Mouse (Mus musculus) intestine, embryonic 16.5 days (tissue): ENCODE measurements around the gene Tmem108. TPM values are rescaled to one million over a fixed set of nuclear protein-coding genes. Genes with fewer than 3 reads are reported as not detected.

Source experiments
- ATAC-seq: fragments of 200-750 bp; cut with Nextera tagmentation; 2 replicates; pipeline ENCODE4 v1.8.0; 2017; ENCODE audit warnings: moderate TSS enrichment, moderate library complexity
- H3K27ac ChIP-seq: fragments of 300-500 bp; sonication (generic); 2 replicates; pipeline ENCODE4 v1.5.1; 2014; ENCODE audit warnings: mild to moderate bottlenecking, low read length
- H3K27me3 ChIP-seq: fragments of 300-500 bp; sonication (generic); replicated peaks from 2 replicates; pipeline ENCODE4 v1.6.1; 2014; ENCODE audit warnings: low read length, control low read depth, mixed read lengths; ENCODE audit not compliant: control insufficient read depth, insufficient read depth
- H3K36me3 ChIP-seq: fragments of 300-500 bp; sonication (generic); 2 replicates; pipeline ENCODE4 v1.6.1; 2014; ENCODE audit warnings: low read length, control low read depth; ENCODE audit not compliant: control insufficient read depth, insufficient read depth
- H3K4me1 ChIP-seq: fragments of 300-500 bp; sonication (generic); 2 replicates; pipeline ENCODE4 v1.6.1; 2014; ENCODE audit warnings: low read length, control low read depth, mixed read lengths; ENCODE audit not compliant: control insufficient read depth, insufficient read depth
- H3K4me2 ChIP-seq: fragments of 300-500 bp; sonication (generic); 2 replicates; pipeline ENCODE4 v1.6.1; 2014; ENCODE audit warnings: low read depth, low read length, control low read depth
- H3K4me3 ChIP-seq: fragments of 300-500 bp; sonication (generic); 2 replicates; pipeline ENCODE4 v1.5.1; 2014; ENCODE audit warnings: mild to moderate bottlenecking, low read length
- H3K9ac ChIP-seq: fragments of 300-500 bp; sonication (generic); 2 replicates; pipeline ENCODE4 v1.6.1; 2014; ENCODE audit warnings: low read depth, low read length
- H3K9me3 ChIP-seq: fragments of 300-500 bp; sonication (generic); 2 replicates; pipeline ENCODE4 v1.6.1; 2016; ENCODE audit warnings: low read length, control low read depth; ENCODE audit not compliant: control insufficient read depth
- WGBS: fragments of 180-500 bp; shearing (Covaris S2); extraction: QIAGEN DNeasy Blood & Tissue Kit; methylation state at CpG from one replicate; pipeline ENCODE4 v1.1.7; 2014; 5-methylcytosine and 5-hydroxymethylcytosine counted together
- polyA plus RNA-seq: library from polyadenylated mRNA; unstranded; fragments of >200 nt; fragmentation: Nextera tagmentation; extraction: Ambion mirVana; gene quantifications from 2 replicates; pipeline ENCODE4 v1.2.1, GENCODE M21; 2015

Tmem108 gene
- polyA plus RNA-seq, 1 experiment from 2014 or later, result 7.2 TPM

DNA sequence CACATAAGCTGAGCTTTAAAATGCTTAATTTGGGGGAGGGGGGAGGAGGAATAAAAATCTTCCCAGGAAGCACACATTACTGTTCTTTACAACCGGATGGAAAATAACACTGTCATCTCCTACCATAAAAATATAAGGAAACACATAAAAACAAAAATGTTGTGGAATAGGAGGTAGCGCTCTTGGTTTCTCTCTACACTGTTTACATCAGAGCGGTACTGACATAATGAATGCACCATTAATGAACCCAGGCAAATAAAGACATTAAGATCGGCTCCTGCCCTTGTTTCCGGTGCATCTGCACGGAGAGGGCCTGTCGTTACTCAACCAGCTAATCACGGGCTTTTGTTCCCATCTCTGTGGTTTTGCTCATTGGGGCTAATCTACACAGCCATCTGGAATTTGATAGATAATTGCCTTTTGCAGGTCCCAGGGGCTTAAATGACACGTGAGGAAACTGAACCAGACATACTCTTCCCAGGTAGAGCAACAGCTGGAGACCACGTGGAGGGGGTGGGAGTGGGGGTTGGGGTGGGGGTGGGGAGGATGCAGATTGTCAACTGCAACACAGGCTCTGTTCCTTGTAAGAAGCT lies 107.5 kb downstream of the Tmem108 start:
- Histone ChIP-seq H3K4me1 (0 out of 2 replicates have a peak, but pooled peaks cover 6% of the 10 kb centered on the region), H3K36me3 (no peaks in the 10 kb centered on the region), H3K27ac (no peak overlapping the region), H3K9me3 (no peaks in the 10 kb centered on the region), H3K27me3 (no peaks in the 10 kb centered on the region), H3K9ac (no peak overlapping the region), H3K4me3 (no peak overlapping the region), H3K4me2 (0 out of 2 replicates have a peak overlapping the region, but pooled peaks have one; percentile 1)
- no peak; the same call in 1 of the 2 replicates for ATAC-seq
- WGBS, result 19% methylated on average over 10 of the region's 10 CpGs

DNA sequence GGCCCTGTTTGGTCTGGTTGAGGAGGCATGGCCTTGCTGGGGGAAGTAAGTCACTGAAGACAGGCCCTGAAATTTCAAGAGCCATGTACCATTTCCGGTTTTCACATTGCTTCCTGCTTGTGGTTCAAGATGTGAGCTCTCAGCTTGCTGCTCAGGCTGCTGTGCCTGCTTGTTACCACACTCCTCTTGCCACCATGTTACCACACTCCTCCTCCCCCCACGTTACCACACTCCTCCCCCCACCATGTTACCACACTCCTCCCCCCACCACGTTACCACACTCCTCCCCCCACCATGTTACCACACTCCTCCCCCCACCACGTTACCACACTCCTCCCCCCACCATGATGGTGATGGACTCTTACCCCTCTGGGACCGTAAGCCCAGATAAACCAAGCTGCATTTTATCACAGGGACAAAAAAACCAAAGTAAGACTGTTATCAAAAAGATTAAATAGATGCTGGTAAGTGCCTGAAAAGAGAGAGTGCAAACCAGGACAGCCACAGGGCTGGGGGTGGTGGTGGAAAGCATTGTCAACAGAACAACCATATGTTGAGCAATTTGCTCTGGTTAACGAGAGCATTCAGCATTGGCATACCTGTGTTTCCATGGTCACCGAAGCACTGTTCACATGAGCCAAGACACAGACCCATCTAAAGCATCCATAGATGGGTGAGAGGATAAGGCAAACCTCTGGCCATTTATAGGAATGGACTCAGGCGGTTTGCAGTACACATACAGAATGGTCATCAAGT lies 109.3 kb downstream of the Tmem108 start:
- H3K9ac ChIP-seq, result no peak overlapping the region
- H3K4me3 ChIP-seq, result no peak overlapping the region
- H3K9me3 ChIP-seq, result no peaks in the 10 kb centered on the region
- H3K36me3 ChIP-seq, result no peaks in the 10 kb centered on the region
- ATAC-seq, result no peak
- H3K4me2 ChIP-seq, result no peak overlapping the region
- no peak overlapping the region for H3K27ac ChIP-seq
- H3K27me3 ChIP-seq, result no peaks in the 10 kb centered on the region
- 64% methylated on average over 8 of the region's 8 CpGs for WGBS
- 0 out of 2 replicates have a peak, but pooled peaks cover 2% of the 10 kb centered on the region for H3K4me1 ChIP-seq

DNA sequence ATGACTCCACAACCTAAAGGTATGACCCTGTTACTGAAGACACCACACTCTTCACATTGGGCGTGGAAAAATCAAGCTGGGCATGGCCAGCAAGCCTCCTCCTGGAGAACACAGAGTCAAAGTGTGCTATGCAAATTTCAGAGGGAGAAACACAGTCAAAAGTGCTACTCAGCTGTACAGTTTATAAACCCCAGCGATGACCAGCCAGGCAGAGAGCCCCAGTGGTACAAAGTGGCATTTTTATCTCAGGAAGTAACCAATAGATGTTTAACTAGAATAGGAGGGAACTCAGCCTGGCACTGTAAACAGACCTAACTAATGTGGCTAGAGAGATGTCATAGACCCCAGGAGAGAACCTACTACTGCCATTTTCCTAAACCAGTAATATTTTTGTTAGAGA lies 115.0 kb downstream of the Tmem108 start:
- H3K36me3 ChIP-seq, result no peaks in the 10 kb centered on the region
- H3K27me3 ChIP-seq, result no peaks in the 10 kb centered on the region
- H3K4me3 ChIP-seq, result no peak overlapping the region
- no peaks in the 10 kb centered on the region for H3K9me3 ChIP-seq
- H3K9ac ChIP-seq, result no peak overlapping the region
- no peak for ATAC-seq
- no peak overlapping the region for H3K27ac ChIP-seq
- H3K4me1 ChIP-seq, result no peaks in the 10 kb centered on the region
- WGBS, result 70% methylated on average over 2 of the region's 2 CpGs
- H3K4me2 ChIP-seq, result no peak overlapping the region

DNA sequence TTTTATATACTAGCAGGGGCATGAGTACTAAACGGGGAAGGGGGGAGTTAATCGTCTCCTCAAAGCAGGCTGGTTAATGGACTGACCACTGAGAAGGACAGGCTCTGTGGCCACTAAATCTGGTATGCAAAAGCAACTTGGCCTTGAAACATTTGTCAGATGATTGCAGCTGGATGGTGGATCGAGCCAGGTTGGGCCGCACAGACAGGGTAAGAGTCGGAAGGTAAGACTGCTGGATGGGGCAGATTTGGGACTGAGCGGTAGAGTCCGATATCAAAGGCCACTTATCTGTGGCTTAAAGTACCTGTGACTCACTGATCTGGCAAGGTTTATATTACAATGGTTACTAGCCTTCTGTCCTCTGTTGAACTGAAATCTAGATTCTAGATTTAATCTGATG lies 115.9 kb downstream of the Tmem108 start:
- Histone ChIP-seq H3K4me1 (no peaks in the 10 kb centered on the region), H3K36me3 (no peaks in the 10 kb centered on the region), H3K27me3 (no peaks in the 10 kb centered on the region), H3K27ac (no peak overlapping the region), H3K9me3 (no peaks in the 10 kb centered on the region), H3K4me2 (no peak overlapping the region), H3K4me3 (no peak overlapping the region), H3K9ac (no peak overlapping the region)
- WGBS, result 89% methylated on average over 7 of the region's 7 CpGs
- no peak for ATAC-seq

GRCm38 (mm10) chr9:103642300-103642699 lies 119.3 kb downstream of the Tmem108 start:
- ATAC-seq, result no peak
- no peak overlapping the region for H3K4me3 ChIP-seq
- no peaks in the 10 kb centered on the region for H3K9me3 ChIP-seq
- no peak overlapping the region for H3K4me2 ChIP-seq
- H3K9ac ChIP-seq, result no peak overlapping the region
- H3K36me3 ChIP-seq, result no peaks in the 10 kb centered on the region
- 76% methylated on average over 10 of the region's 10 CpGs for WGBS
- no peaks in the 10 kb centered on the region for H3K4me1 ChIP-seq
- no peaks in the 10 kb centered on the region for H3K27me3 ChIP-seq
- no peak overlapping the region for H3K27ac ChIP-seq

DNA sequence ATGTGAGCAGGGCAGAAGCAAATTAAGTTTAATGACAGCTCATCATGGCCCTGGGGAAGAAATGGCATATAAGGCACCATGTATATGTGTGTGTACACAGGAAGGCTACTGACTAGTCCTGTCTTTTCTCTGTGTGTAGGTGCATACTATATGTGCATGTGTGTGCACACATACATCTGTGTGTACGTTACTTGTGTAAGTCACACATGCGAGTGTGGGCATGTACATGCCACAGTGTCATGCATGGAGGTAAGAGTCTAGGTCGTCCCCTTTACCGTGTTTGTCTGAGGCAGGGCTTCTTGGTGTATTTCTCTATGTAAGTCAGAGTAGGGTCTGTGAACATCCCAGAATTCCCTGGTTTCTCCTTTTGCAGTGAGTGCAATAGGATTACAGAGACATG lies 120.3 kb downstream of the Tmem108 start:
- Histone ChIP-seq H3K4me1 (no peaks in the 10 kb centered on the region), H3K27me3 (no peaks in the 10 kb centered on the region), H3K4me3 (no peak overlapping the region), H3K9ac (no peak overlapping the region), H3K36me3 (no peaks in the 10 kb centered on the region), H3K27ac (no peak overlapping the region), H3K9me3 (no peaks in the 10 kb centered on the region), H3K4me2 (no peak overlapping the region)
- ATAC-seq, result no peak
- WGBS, result 89% methylated on average over 4 of the region's 4 CpGs

DNA sequence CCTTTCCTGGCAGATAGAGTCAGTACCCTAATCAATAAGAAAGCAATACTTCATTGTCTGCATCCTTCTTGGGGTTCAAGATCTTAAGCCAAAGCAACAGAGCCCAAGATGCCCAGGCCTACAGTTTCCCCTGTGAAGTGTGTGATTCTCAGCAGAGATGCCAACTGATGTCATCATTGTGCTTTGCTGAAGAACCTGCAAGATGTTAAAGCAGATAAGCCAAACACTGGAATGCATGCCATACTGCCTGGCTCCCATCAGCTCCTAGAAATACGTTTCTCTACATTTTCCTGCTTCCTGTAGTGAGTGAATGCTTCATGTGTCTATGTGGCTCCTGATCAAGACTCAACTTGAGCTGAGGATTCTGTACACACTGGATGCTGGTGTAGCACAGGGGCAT lies 122.2 kb downstream of the Tmem108 start:
- no peak overlapping the region for H3K4me2 ChIP-seq
- no peak overlapping the region for H3K9ac ChIP-seq
- H3K9me3 ChIP-seq, result no peaks in the 10 kb centered on the region
- 22% methylated on average over 1 of the region's 1 CpGs for WGBS
- H3K4me3 ChIP-seq, result no peak overlapping the region
- H3K27me3 ChIP-seq, result no peaks in the 10 kb centered on the region
- no peaks in the 10 kb centered on the region for H3K36me3 ChIP-seq
- ATAC-seq, result no peak
- H3K27ac ChIP-seq, result no peak overlapping the region
- no peaks in the 10 kb centered on the region for H3K4me1 ChIP-seq

DNA sequence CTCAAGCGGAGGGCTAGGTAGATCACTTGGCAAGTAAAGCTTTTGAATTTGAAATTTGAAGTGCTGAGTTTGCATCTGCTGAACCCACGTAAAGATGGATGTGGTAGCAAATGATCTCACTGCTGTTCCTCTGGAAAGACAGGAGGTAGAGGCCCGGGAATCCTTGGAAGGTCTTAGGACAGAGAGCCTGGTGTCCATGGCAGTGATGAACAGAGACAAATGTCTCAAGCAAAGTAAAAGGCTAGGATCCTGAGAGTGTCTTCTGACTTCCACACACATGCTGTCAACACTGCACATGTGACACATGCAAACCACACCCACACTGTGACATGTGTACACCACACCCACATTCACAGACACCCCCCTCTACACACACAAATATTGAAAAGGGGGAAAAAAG lies 124.2 kb downstream of the Tmem108 start:
- Histone ChIP-seq H3K36me3 (no peaks in the 10 kb centered on the region), H3K4me3 (no peak overlapping the region), H3K4me2 (no peak overlapping the region), H3K9ac (no peak overlapping the region), H3K9me3 (no peaks in the 10 kb centered on the region), H3K27me3 (no peaks in the 10 kb centered on the region), H3K4me1 (no peaks in the 10 kb centered on the region), H3K27ac (no peak overlapping the region)
- no peak for ATAC-seq
- 67% methylated on average over 3 of the region's 3 CpGs for WGBS

DNA sequence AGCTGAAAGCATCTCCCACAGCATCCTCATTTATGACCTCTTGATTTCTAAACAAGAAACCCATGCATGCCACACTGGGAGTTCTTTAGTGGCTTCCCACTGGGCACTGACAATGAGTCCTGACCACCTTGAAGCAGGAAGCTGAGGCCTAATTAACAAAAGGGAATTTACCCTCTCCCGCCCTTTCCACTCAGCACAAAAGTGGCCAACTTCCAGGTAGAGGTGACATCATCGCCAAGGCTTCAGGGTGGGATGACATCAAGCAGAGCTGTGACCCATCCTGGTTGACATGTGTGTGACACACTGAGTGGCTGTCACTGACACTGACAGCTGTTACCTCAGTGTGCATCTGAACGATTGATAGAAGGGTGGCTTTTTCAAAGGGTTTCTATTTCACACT lies 124.8 kb downstream of the Tmem108 start:
- 51% methylated on average over 3 of the region's 3 CpGs for WGBS
- no peak for ATAC-seq
- no peaks in the 10 kb centered on the region for H3K9me3 ChIP-seq

More for the DNA sequence above, 124.8 kb downstream of the Tmem108 start:
- Histone ChIP-seq H3K4me3 (no peak overlapping the region), H3K27me3 (no peaks in the 10 kb centered on the region), H3K4me1 (no peaks in the 10 kb centered on the region), H3K9ac (no peak overlapping the region), H3K4me2 (no peak overlapping the region), H3K27ac (no peak overlapping the region), H3K36me3 (no peaks in the 10 kb centered on the region)
